Mouse (Mus musculus) testis, adult 2 months (tissue): Measurements from ENCODE around the gene Arxes2.

Experiments
- CTCF ChIP-seq: fragments of 200-500 bp; IDR thresholded peaks from 2 replicates; pipeline ENCODE4 v1.5.1; 2012; ENCODE audit warnings: low read depth, mild to moderate bottlenecking, inconsistent platforms, low read length, moderate library complexity; ENCODE audit not compliant: control insufficient read depth, insufficient read depth, insufficient replicate concordance
- POLR2A ChIP-seq: fragments of 200-500 bp; IDR thresholded peaks from 2 replicates; pipeline ENCODE4 v1.6.1; 2012; ENCODE audit warnings: low read depth, mild to moderate bottlenecking, inconsistent platforms, low read length, moderate library complexity; ENCODE audit not compliant: control insufficient read depth

GRCm38 (mm10) chrX:136030331-136030730, 36.7 kb downstream of the Arxes2 start:
- TF ChIP-seq CTCF (no peak), POLR2A (no peak)
